Mouse (Mus musculus): ENCODE data around the gene Kif4. TPM values are rescaled to one million over a fixed set of nuclear protein-coding genes. Genes with fewer than 3 reads are reported as not detected.

The Kif4 gene
- polyA plus RNA-seq, 1 experiment from 2014 or later: 3.6 TPM

DNA sequence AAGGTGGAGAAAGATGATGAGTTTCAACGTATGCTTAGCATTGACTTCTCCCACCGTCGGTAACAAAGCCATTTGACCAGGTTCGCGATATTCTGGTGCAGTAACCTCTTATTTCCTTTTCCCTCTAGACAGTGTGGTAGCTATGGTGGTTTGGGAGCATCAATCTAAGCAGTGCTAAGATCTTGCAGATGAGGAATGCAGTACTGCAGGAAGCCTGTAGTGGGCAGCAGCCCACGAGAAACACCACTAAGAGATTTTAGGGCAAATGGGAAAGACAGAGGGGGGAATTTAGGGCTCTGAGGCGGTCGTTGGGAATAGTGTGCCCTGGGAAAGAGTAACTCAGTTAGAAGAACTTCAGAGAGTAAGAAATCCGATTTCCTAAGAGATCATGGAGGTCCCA, 151.0 kb downstream of the Kif4 start:
- H3K4me3 ChIP-seq (replicated peaks): peak overlapping the region; percentile 38
- H3K4me2 ChIP-seq: peak overlapping the region; percentile 50
- 19% methylated on average over 9 of the region's 9 CpGs for WGBS
- peak; percentile 53; the same call in 1 of the 2 replicates for ATAC-seq (ENCODE audit: low FRiP score)
- H3K4me1 ChIP-seq: peaks cover 16% of the 10 kb centered on the region; the same call in 1 of the 2 replicates
- H3K27me3 ChIP-seq (replicated peaks): no peaks in the 10 kb centered on the region
- H3K9ac ChIP-seq (replicated peaks): no peak overlapping the region
- no peaks in the 10 kb centered on the region for H3K9me3 ChIP-seq (replicated peaks)
- H3K36me3 ChIP-seq: no peaks in the 10 kb centered on the region
- H3K27ac ChIP-seq (replicated peaks): peak overlapping the region; percentile 56

Other genes starting within 250 kb of the Kif4 start
- gene Otud6a, start 196.7 kb upstream of the Kif4 start, polyA plus RNA-seq (2015; fragmentation: Nextera tagmentation; extraction: Ambion mirVana): not detected in 2 replicates
- 0.12 and 0.22 TPM in 2 replicates for gene Awat2, start 183.0 kb upstream of the Kif4 start, polyA plus RNA-seq (2015; fragmentation: Nextera tagmentation; extraction: Ambion mirVana)
- gene Igbp1, start 131.4 kb upstream of the Kif4 start, polyA plus RNA-seq (2015; fragmentation: Nextera tagmentation; extraction: Ambion mirVana): 25.3 and 29.8 TPM in 2 replicates
- gene Dgat2l6, start 100.9 kb upstream of the Kif4 start, polyA plus RNA-seq (2015; fragmentation: Nextera tagmentation; extraction: Ambion mirVana): not detected in 2 replicates
- not detected in 2 replicates for gene Awat1, start 53.5 kb upstream of the Kif4 start, polyA plus RNA-seq (2015; fragmentation: Nextera tagmentation; extraction: Ambion mirVana)
- gene P2ry4, start 30.9 kb upstream of the Kif4 start, polyA plus RNA-seq (2015; fragmentation: Nextera tagmentation; extraction: Ambion mirVana): not detected in 2 replicates
- not detected in 2 replicates for gene Arr3, start 20.2 kb upstream of the Kif4 start, polyA plus RNA-seq (2015; fragmentation: Nextera tagmentation; extraction: Ambion mirVana)
- 89.3 and 91.5 TPM in 2 replicates for gene Pdzd11, start 831 bp downstream of the Kif4 start, polyA plus RNA-seq (2015; fragmentation: Nextera tagmentation; extraction: Ambion mirVana)
- 27.3 and 31.7 TPM in 2 replicates for gene Gdpd2, start 104.1 kb downstream of the Kif4 start, polyA plus RNA-seq (2015; fragmentation: Nextera tagmentation; extraction: Ambion mirVana)
- 5.5 and 5.6 TPM in 2 replicates for gene Dlg3, start 142.0 kb downstream of the Kif4 start, polyA plus RNA-seq (2015; fragmentation: Nextera tagmentation; extraction: Ambion mirVana)